21 mouse cellular contexts compared by ENCODE assay signal in the genomic region with DNA sequence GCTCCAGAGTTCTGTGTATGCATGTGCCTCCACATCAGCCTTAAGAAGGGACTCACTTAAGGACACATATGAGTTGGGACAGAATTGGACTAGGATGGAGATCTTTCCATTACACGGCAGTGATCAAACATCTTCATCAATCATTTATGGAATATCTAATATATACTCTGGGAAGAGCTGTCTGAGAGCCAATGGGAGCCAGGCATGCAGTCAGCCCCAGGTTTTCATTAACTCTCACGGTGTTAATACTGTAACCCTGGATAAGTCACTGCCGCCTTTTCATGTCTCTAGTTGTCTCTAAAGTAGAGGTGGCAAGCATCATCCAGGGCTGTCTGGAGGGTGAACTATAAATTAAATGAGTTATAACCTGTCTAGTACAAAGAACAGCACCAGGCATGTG. TPM values are rescaled to one million over a fixed set of nuclear protein-coding genes. Genes with fewer than 3 reads are reported as not detected.
DNase-seq lines count a peak whose midpoint lies in the region; ATAC-seq and TF ChIP-seq lines count a peak whose summit lies in the region.
"Had no signal": no experiment of that assay in that cellular context is flagged by ENCODE, and none has a peak within 500 bp of the region (broad histone marks: within the 10 kb centered on the region; RNA-seq: fewer than 3 reads in every experiment).

No protein-coding gene starts in this region.

- H3K4me1 ChIP-seq in kidney, embryonic 14.5 days (ENCODE audit: control insufficient read depth, insufficient read depth, low read length): no peaks in the 10 kb centered on the region
- peaks cover 31% of the 10 kb centered on the region for H3K4me1 ChIP-seq in liver, embryonic 11.5 days (replicated peaks; ENCODE audit: control insufficient read depth, insufficient read depth, low read length)
- H3K4me1 ChIP-seq in liver, postnatal 0 days (ENCODE audit: insufficient read depth): peaks cover 40% of the 10 kb centered on the region
- H3K4me1 ChIP-seq: forebrain, embryonic 13.5 days had no signal

- H3K9ac ChIP-seq in kidney, embryonic 14.5 days (ENCODE audit: low read depth, low read length): no peak overlapping the region
- 0 out of 2 replicates have a peak overlapping the region, but pooled peaks have one; percentile 25 for H3K9ac ChIP-seq in liver, embryonic 11.5 days (ENCODE audit: low read depth, low read length)
- no peak overlapping the region for H3K9ac ChIP-seq in liver, postnatal 0 days (replicated peaks)
- H3K9ac ChIP-seq: forebrain, embryonic 13.5 days; hindbrain, embryonic 12.5 days had no signal

- TF ChIP-seq CTCF in liver, postnatal 0 days (IDR thresholded peaks at IDR 0.05; ENCODE audit: low read depth): no peak

- H3K36me3 ChIP-seq in kidney, embryonic 14.5 days (ENCODE audit: control insufficient read depth, insufficient read depth, low read length): no peaks in the 10 kb centered on the region
- H3K36me3 ChIP-seq in liver, embryonic 11.5 days (ENCODE audit: control insufficient read depth, insufficient read depth, low read length): no peaks in the 10 kb centered on the region
- no peaks in the 10 kb centered on the region for H3K36me3 ChIP-seq in liver, postnatal 0 days (replicated peaks; ENCODE audit: insufficient read depth, low read length)
- H3K36me3 ChIP-seq: forebrain, embryonic 10.5 days; hindbrain, embryonic 12.5 days had no signal

- TF ChIP-seq EP300 in liver, postnatal 0 days (IDR thresholded peaks at IDR 0.05; ENCODE audit: low read depth): no peak

- H3K4me2 ChIP-seq in kidney, embryonic 14.5 days (replicated peaks; ENCODE audit: low read depth, low read length): no peak overlapping the region
- no peak overlapping the region for H3K4me2 ChIP-seq in liver, embryonic 11.5 days
- no peak overlapping the region for H3K4me2 ChIP-seq in liver, postnatal 0 days (ENCODE audit: low read depth, low read length)
- H3K4me2 ChIP-seq: forebrain, embryonic 13.5 days; heart, embryonic 11.5 days; hindbrain, embryonic 12.5 days had no signal

- H3K27me3 ChIP-seq in kidney, embryonic 14.5 days (ENCODE audit: control insufficient read depth, insufficient read depth, low read length): no peaks in the 10 kb centered on the region
- H3K27me3 ChIP-seq in liver, embryonic 11.5 days (replicated peaks; ENCODE audit: control insufficient read depth, insufficient read depth, low read length): no peaks in the 10 kb centered on the region
- H3K27me3 ChIP-seq in liver, postnatal 0 days (ENCODE audit: insufficient read depth, low read length): no peaks in the 10 kb centered on the region

- no peaks in the 10 kb centered on the region for H3K9me3 ChIP-seq in kidney, embryonic 14.5 days (ENCODE audit: control insufficient read depth, low read length)
- H3K9me3 ChIP-seq in liver, embryonic 11.5 days (ENCODE audit: control insufficient read depth, low read length): no peaks in the 10 kb centered on the region
- H3K9me3 ChIP-seq in liver, postnatal 0 days (ENCODE audit: low read length): no peaks in the 10 kb centered on the region
- H3K9me3 ChIP-seq: forebrain, embryonic 10.5 days; forebrain, embryonic 13.5 days; hindbrain, embryonic 12.5 days had no signal

- DNase-seq in kidney, adult 11 months: peak; percentile 54
- DNase-seq in kidney, postnatal 14 days: no peak
- no peak for DNase-seq in kidney, postnatal 4 days
- no peak for DNase-seq in liver, embryonic 11.5 days (ENCODE audit: low spot score)
- DNase-seq in liver, postnatal 0 days: no peak
- DNase-seq in heart, adult 9 months (ENCODE audit: low spot score in 2 of 2): no peak
- DNase-seq: adrenal gland, adult 8-10 months; adrenal gland, postnatal 25 days; cerebellum, adult 11-12 months; cerebellum, adult 8-10 months; cerebellum, postnatal 14 days; gastrocnemius, postnatal 10 days; gastrocnemius, postnatal 36 days; heart, adult 2 months had no signal

- H3K27ac ChIP-seq in kidney, embryonic 14.5 days (ENCODE audit: low read depth, low read length): no peak overlapping the region
- no peak overlapping the region for H3K27ac ChIP-seq in liver, embryonic 11.5 days (ENCODE audit: low read depth, low read length)
- no peak overlapping the region for H3K27ac ChIP-seq in liver, postnatal 0 days (ENCODE audit: low read depth)
- H3K27ac ChIP-seq: forebrain, embryonic 10.5 days; forebrain, embryonic 13.5 days; heart, adult 2 months; hindbrain, embryonic 12.5 days had no signal

- H3K4me3 ChIP-seq in kidney, embryonic 14.5 days (ENCODE audit: low read length): no peak overlapping the region
- H3K4me3 ChIP-seq in liver, embryonic 11.5 days (ENCODE audit: low read depth, low read length): no peak overlapping the region
- no peak overlapping the region for H3K4me3 ChIP-seq in liver, postnatal 0 days (ENCODE audit: low read depth, low read length)
- H3K4me3 ChIP-seq: forebrain, embryonic 10.5 days; forebrain, embryonic 13.5 days; heart, adult 2 months; hindbrain, embryonic 12.5 days had no signal

- ATAC-seq in kidney, embryonic 14.5 days (ENCODE audit: low FRiP score, low TSS enrichment): peak; percentile 3; the same call in 1 of the 2 replicates
- no peak for ATAC-seq in liver, embryonic 11.5 days (replicated peaks; ENCODE audit: low FRiP score)
- ATAC-seq in liver, postnatal 0 days: no peak
- ATAC-seq: activated CD4-positive, CD25-positive, alpha-beta regulatory T cell, adult 4 months; forebrain, embryonic 13.5 days; forebrain, embryonic 16.5 days had no signal

- WGBS in kidney, embryonic 14.5 days: 60% methylated on average over 3 of the region's 3 CpGs
- 73% methylated on average over 3 of the region's 3 CpGs for WGBS in liver, embryonic 11.5 days
- 58% methylated on average over 3 of the region's 3 CpGs for WGBS in liver, postnatal 0 days (ENCODE audit: insufficient replicate concordance)

RNA-seq across cellular contexts. Expression of gene Stard10, which starts 3.9 kb away (rescaled TPM):
- 49.5 and 59.6 TPM in 2 replicates for polyA plus RNA-seq in kidney, embryonic 14.5 days (2014; fragmentation: Nextera tagmentation; extraction: Ambion mirVana)
- polyA plus RNA-seq in liver, embryonic 11.5 days (2014; fragmentation: Nextera tagmentation; extraction: Ambion mirVana): 86.4 and 93.9 TPM in 2 replicates
- polyA plus RNA-seq in liver, postnatal 0 days (2015; fragmentation: Nextera tagmentation; extraction: Ambion mirVana): 361 and 384 TPM in 2 replicates

RNA-seq across cellular contexts. Expression of gene Atg16l2, which starts 11.0 kb away (rescaled TPM):
- polyA plus RNA-seq in kidney, embryonic 14.5 days (2014; fragmentation: Nextera tagmentation; extraction: Ambion mirVana): 7.6 and 10.5 TPM in 2 replicates
- polyA plus RNA-seq in liver, embryonic 11.5 days (2014; fragmentation: Nextera tagmentation; extraction: Ambion mirVana): 5.7 and 6.4 TPM in 2 replicates
- polyA plus RNA-seq in liver, postnatal 0 days (2015; fragmentation: Nextera tagmentation; extraction: Ambion mirVana): 4.9 and 5.3 TPM in 2 replicates

RNA-seq across cellular contexts. Expression of gene Arap1, which starts 34.8 kb away (rescaled TPM):
- polyA plus RNA-seq in kidney, embryonic 14.5 days (2014; fragmentation: Nextera tagmentation; extraction: Ambion mirVana): 70.9 and 92.5 TPM in 2 replicates
- polyA plus RNA-seq in liver, embryonic 11.5 days (2014; fragmentation: Nextera tagmentation; extraction: Ambion mirVana): 33.8 and 33.9 TPM in 2 replicates
- polyA plus RNA-seq in liver, postnatal 0 days (2015; fragmentation: Nextera tagmentation; extraction: Ambion mirVana): 16.0 and 18.1 TPM in 2 replicates
